Mouse (Mus musculus) forebrain, embryonic 14.5 days (tissue): ENCODE measurements around the gene Mthfr. TPM values are rescaled to one million over a fixed set of nuclear protein-coding genes. Genes with fewer than 3 reads are reported as not detected.

Experiments used
- ATAC-seq: fragments of 200-750 bp; cut with Nextera tagmentation; 2 replicates; pipeline ENCODE4 v1.8.0; 2017; ENCODE audit warnings: mild to moderate bottlenecking, moderate library complexity
- DNase-seq: peaks from one replicate; pipeline ENCODE4 v3.0.0-alpha.2; 2015; ENCODE audit warnings: low spot score
- H3K27ac ChIP-seq: fragments of 300-500 bp; sonication (generic); 2 replicates; pipeline ENCODE4 v1.5.1; 2014; ENCODE audit warnings: low read depth, mild to moderate bottlenecking, control low read depth, low read length, moderate library complexity
- H3K27me3 ChIP-seq: fragments of 300-500 bp; sonication (generic); replicated peaks from 2 replicates; pipeline ENCODE4 v1.6.1; 2014; ENCODE audit warnings: low read length, control low read depth, mixed read lengths; ENCODE audit not compliant: control insufficient read depth, insufficient read depth
- H3K36me3 ChIP-seq: fragments of 300-500 bp; sonication (generic); 2 replicates; pipeline ENCODE4 v1.6.1; 2014; ENCODE audit warnings: low read length, control low read depth; ENCODE audit not compliant: control insufficient read depth, insufficient read depth
- H3K4me1 ChIP-seq: fragments of 300-500 bp; sonication (generic); 2 replicates; pipeline ENCODE4 v1.6.1; 2014; ENCODE audit warnings: antibody characterized with exemption, low read length, control low read depth; ENCODE audit not compliant: control insufficient read depth, insufficient read depth
- H3K4me2 ChIP-seq: fragments of 300-500 bp; sonication (generic); 2 replicates; pipeline ENCODE4 v1.6.1; 2014; ENCODE audit warnings: mild to moderate bottlenecking, control low read depth, low read length
- H3K4me3 ChIP-seq: fragments of 300-500 bp; sonication (generic); 2 replicates; pipeline ENCODE4 v1.5.1; 2014; ENCODE audit warnings: low read depth, low read length, control low read depth
- H3K9ac ChIP-seq: fragments of 300-500 bp; sonication (generic); 2 replicates; pipeline ENCODE4 v1.6.1; 2014; ENCODE audit warnings: mild to moderate bottlenecking, low read length, control low read depth, moderate library complexity
- H3K9me3 ChIP-seq: fragments of 300-500 bp; sonication (generic); replicated peaks from 2 replicates; pipeline ENCODE4 v1.6.1; 2016; ENCODE audit warnings: low read length, control low read depth, mixed read lengths; ENCODE audit not compliant: control insufficient read depth
- WGBS: fragments of 180-500 bp; shearing (Covaris S2); extraction: QIAGEN DNeasy Blood & Tissue Kit; methylation state at CpG from one replicate; pipeline ENCODE4 v1.1.7; 2014; 5-methylcytosine and 5-hydroxymethylcytosine counted together
- polyA plus RNA-seq: library from polyadenylated mRNA; unstranded; fragments of >200 nt; fragmentation: Nextera tagmentation; extraction: Ambion mirVana; gene quantifications from 2 replicates; pipeline ENCODE4 v1.2.1, GENCODE M21; 2014

The Mthfr gene
- polyA plus RNA-seq, 1 experiment from 2014 or later, result 12.4 TPM

DNA sequence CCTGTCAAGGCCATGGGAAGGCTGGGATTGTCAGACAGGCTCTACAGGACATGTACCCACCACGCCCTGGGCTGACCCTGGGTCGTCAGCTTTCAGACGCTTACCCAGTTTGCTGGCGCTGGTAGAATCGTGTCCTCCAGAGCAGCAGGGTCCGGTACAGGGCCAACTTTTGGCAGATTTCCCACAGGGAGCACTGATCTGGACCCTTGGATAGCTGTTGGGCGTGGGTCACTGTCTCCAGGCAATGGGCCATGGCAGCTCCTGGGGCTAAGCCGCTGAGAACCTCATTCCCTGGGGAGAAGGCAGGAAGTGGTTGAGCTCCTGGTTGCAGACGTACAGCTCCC is 27.5 kb downstream of the Mthfr start:
- 58% methylated on average over 9 of the region's 9 CpGs for WGBS
- Histone ChIP-seq H3K4me1 (no peaks in the 10 kb centered on the region), H3K4me2 (no peak overlapping the region), H3K36me3 (no peaks in the 10 kb centered on the region), H3K9ac (no peak overlapping the region), H3K27ac (no peak overlapping the region), H3K4me3 (no peak overlapping the region), H3K27me3 (no peaks in the 10 kb centered on the region), H3K9me3 (no peaks in the 10 kb centered on the region)
- no peak for DNase-seq
- ATAC-seq, result no peak

GRCm38 (mm10) chr4:148067346-148067745 is 28.5 kb downstream of the Mthfr start:
- DNase-seq, result no peak
- H3K4me2 ChIP-seq, result no peak overlapping the region
- H3K9ac ChIP-seq, result no peak overlapping the region
- H3K27ac ChIP-seq, result no peak overlapping the region
- H3K27me3 ChIP-seq, result no peaks in the 10 kb centered on the region
- H3K9me3 ChIP-seq, result no peaks in the 10 kb centered on the region
- no peak for ATAC-seq
- no peaks in the 10 kb centered on the region for H3K36me3 ChIP-seq
- no peaks in the 10 kb centered on the region for H3K4me1 ChIP-seq
- 91% methylated on average over 8 of the region's 8 CpGs for WGBS
- H3K4me3 ChIP-seq, result no peak overlapping the region

DNA sequence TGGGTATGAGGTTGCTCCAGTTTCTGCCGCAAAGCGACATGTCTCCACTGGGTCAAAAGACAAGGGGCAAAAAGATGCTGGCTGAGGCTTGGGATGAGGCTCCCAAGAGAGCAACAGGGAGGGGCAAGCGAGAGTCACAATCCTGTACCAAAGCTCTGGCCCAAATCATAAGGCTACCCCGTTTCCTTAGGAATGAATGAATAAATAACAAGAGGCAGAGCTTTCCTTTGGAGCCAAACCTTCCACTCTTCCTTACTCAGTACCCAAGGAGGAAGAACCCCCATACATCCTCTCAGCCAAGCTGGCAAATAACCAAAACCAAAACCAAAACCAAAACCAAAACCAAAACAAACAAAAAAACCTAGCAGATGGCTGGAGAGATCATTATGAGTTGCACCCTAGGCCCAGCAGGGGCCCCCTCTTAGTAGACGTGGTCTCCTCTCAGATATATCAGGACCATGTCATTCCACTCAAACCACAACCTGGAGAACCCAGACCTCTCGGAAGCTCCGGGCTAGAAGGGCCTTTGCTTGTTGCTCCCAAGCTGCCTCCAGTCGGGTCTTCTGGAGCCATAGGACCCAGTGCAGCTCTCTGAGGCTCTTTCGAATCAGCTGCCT is 30.8 kb downstream of the Mthfr start:
- no peaks in the 10 kb centered on the region for H3K9me3 ChIP-seq
- no peaks in the 10 kb centered on the region for H3K27me3 ChIP-seq
- no peaks in the 10 kb centered on the region for H3K4me1 ChIP-seq
- DNase-seq (no peak), ATAC-seq (no peak)
- H3K4me3 ChIP-seq, result no peak overlapping the region
- H3K9ac ChIP-seq, result no peak overlapping the region
- no peak overlapping the region for H3K27ac ChIP-seq
- WGBS, result 82% methylated on average over 9 of the region's 9 CpGs
- H3K4me2 ChIP-seq, result no peak overlapping the region
- no peaks in the 10 kb centered on the region for H3K36me3 ChIP-seq

DNA sequence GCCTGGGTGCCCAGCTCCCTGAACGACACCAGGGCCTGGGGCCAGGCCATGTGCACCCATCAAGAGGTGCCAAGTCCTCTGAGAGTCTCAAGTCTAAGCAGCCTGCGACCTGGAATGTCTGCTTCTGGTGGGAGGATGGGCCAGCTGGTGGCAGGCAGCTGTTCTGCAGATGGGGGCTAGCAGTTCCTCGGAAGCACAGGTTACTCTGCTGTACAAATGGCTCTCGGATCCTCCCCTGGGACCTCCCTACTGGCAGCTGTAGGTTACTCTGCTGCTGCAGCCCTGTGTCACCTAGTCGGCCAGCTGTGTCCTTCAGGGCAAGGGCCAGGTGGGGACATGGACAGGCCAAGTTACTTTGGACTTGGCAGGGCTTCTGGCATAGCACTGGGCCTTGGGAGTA is 32.6 kb downstream of the Mthfr start:
- 68% methylated on average over 5 of the region's 5 CpGs for WGBS
- Histone ChIP-seq H3K4me2 (no peak overlapping the region), H3K36me3 (no peaks in the 10 kb centered on the region), H3K27ac (no peak overlapping the region), H3K9me3 (no peaks in the 10 kb centered on the region), H3K9ac (no peak overlapping the region), H3K4me1 (no peaks in the 10 kb centered on the region), H3K4me3 (no peak overlapping the region), H3K27me3 (no peaks in the 10 kb centered on the region)
- ATAC-seq (no peak), DNase-seq (no peak)

DNA sequence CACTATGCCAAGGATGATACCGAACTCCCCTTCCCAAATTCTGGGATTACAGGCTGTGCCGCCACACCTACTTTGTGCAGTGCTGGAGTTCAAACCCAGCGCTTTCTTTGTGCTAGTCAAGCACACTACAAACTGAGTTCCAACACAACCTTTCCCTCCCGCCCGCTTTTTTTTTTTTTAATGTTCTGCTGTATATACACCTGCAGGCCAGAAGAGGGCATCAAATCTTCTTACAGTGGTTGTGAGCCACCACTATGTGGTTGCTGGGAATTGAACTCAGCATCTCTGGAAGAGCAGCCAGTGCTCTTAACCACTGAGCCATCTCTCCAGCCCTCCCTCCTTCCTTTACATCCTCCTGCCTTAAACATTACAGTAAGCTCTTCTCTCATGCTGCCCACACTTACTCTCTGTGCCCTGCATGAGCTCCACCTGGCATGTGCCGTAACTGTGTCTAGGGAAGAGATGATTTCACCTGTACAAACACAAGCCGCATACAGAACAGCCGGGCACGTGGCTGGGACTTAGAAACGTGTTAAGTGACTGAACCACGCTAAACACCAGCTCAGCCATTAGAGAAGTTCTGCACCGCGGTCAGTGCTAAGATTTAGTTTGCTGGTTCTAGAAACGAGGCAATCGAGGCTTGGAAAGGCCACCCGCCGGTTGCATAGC is 35.8 kb downstream of the Mthfr start:
- 47% methylated on average over 17 of the region's 17 CpGs for WGBS
- peak overlapping the region; percentile 16 for H3K4me3 ChIP-seq
- DNase-seq (peak; percentile 63), ATAC-seq (peak; percentile 47)
- no peak overlapping the region for H3K27ac ChIP-seq
- H3K9me3 ChIP-seq, result no peaks in the 10 kb centered on the region
- H3K4me2 ChIP-seq, result peak overlapping the region; percentile 44
- H3K9ac ChIP-seq, result peak overlapping the region; percentile 30; the same call in 1 of the 2 replicates
- no peaks in the 10 kb centered on the region for H3K4me1 ChIP-seq
- no peaks in the 10 kb centered on the region for H3K27me3 ChIP-seq
- H3K36me3 ChIP-seq, result no peaks in the 10 kb centered on the region

DNA sequence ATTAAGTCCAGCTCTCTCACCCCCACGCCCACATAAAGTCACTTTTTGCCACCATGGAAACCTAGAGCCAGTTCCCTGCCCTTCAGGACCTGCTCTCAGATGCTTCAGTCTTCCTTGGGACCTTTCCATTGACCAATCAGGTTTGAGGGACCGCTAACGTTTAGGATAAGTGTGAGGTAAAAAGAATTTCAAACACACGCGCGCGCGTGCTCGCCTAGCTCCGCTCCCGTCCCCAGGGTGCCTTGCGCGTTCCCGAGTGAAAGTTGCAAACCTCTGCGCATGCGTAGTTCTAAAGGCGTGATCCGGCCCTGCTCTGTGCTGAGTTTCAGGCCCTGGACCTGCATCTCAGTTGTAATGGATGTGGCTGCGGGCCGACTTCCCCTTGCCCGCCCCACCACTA is 36.4 kb downstream of the Mthfr start:
- H3K4me2 ChIP-seq, result peak overlapping the region; percentile 44
- no peaks in the 10 kb centered on the region for H3K27me3 ChIP-seq
- no peak overlapping the region for H3K27ac ChIP-seq
- no peaks in the 10 kb centered on the region for H3K36me3 ChIP-seq
- peak; percentile 80 for DNase-seq
- peak overlapping the region; percentile 30; the same call in 1 of the 2 replicates for H3K9ac ChIP-seq
- WGBS, result 38% methylated on average over 21 of the region's 21 CpGs
- H3K4me1 ChIP-seq, result no peaks in the 10 kb centered on the region
- peak overlapping the region; percentile 16 for H3K4me3 ChIP-seq
- ATAC-seq, result peak; percentile 54; the same call in 1 of the 2 replicates
- H3K9me3 ChIP-seq, result no peaks in the 10 kb centered on the region

DNA sequence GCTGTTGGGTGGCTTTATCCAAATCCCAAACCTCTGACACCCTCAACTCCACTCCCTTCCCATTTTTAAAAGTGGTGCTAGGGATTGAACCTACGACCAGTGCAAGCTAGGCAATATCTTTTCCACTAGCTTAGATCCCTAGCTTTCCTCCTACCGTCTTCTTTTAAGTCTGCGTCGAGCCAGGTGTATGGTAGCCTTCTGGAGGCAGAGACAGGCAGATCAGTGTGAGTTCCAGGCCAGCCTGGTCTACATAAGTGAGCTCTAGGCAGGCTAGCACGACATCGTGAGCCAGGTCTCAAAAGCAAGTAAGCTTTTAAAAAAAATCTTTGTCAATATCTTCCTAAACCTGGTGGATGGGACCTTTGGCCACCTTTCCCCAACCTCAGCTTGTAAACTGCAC is 37.0 kb downstream of the Mthfr start:
- H3K4me2 ChIP-seq, result no peak overlapping the region
- H3K27me3 ChIP-seq, result no peaks in the 10 kb centered on the region
- no peak overlapping the region for H3K9ac ChIP-seq
- no peaks in the 10 kb centered on the region for H3K9me3 ChIP-seq
- no peaks in the 10 kb centered on the region for H3K4me1 ChIP-seq
- ATAC-seq, result no peak
- WGBS, result 93% methylated on average over 6 of the region's 6 CpGs
- no peak overlapping the region for H3K4me3 ChIP-seq
- no peaks in the 10 kb centered on the region for H3K36me3 ChIP-seq
- no peak for DNase-seq
- no peak overlapping the region for H3K27ac ChIP-seq

- no peak overlapping the region for H3K9ac ChIP-seq
- H3K4me1 ChIP-seq, result no peaks in the 10 kb centered on the region
- H3K27ac ChIP-seq, result no peak overlapping the region
- DNase-seq (no peak), ATAC-seq (0 out of 2 replicates have a peak, but pooled peaks have one; percentile 9)
- no peaks in the 10 kb centered on the region for H3K27me3 ChIP-seq
- no peaks in the 10 kb centered on the region for H3K9me3 ChIP-seq
- no peak overlapping the region for H3K4me2 ChIP-seq
- no peak overlapping the region for H3K4me3 ChIP-seq
- H3K36me3 ChIP-seq, result no peaks in the 10 kb centered on the region
- WGBS, result 62% methylated on average over 6 of the region's 6 CpGs
Observed at GRCm38 (mm10) chr4:148079212-148079611, 40.3 kb downstream of the Mthfr start.

DNA sequence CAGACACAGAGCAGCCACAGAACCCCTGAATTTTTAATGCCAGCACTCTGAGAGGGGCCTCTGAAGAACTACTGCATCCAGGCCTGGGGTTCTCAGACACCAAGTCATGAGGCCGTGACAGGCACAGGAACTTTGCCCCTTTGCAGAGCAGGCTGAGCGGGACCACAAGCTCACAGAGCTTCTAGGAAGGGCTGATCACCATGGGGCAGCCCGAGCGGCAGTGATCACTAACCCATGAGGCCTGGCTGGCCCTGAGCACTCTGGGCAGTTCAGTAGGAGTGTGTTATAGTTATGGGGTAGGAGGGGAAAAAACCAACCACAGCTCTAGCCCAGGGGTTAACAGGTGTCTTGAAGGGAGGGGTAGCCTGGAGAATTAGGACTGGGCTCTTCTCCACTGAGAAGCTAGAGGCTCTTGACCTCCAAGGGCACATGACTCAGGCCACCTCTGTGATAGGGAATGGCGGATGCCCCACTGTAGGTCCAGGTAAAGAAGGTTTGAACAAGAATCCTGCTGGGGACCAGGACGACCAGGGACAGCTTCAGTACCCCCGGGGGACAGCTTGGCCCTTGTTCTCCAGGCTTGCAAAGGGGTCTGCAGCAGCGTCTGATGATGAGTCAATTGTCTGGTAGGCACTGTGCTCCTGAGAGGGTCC is 41.2 kb downstream of the Mthfr start:
- WGBS, result 86% methylated on average over 8 of the region's 8 CpGs
- Histone ChIP-seq H3K36me3 (no peaks in the 10 kb centered on the region), H3K4me2 (no peak overlapping the region)

More for the DNA sequence above, 41.2 kb downstream of the Mthfr start:
- no peak for DNase-seq
- no peak overlapping the region for H3K4me3 ChIP-seq
- no peak for ATAC-seq
- H3K4me1 ChIP-seq, result no peaks in the 10 kb centered on the region
- no peak overlapping the region for H3K27ac ChIP-seq
- H3K27me3 ChIP-seq, result no peaks in the 10 kb centered on the region
- no peaks in the 10 kb centered on the region for H3K9me3 ChIP-seq
- no peak overlapping the region for H3K9ac ChIP-seq
